11 mouse cellular contexts compared by ENCODE assay signal in the genomic region with DNA sequence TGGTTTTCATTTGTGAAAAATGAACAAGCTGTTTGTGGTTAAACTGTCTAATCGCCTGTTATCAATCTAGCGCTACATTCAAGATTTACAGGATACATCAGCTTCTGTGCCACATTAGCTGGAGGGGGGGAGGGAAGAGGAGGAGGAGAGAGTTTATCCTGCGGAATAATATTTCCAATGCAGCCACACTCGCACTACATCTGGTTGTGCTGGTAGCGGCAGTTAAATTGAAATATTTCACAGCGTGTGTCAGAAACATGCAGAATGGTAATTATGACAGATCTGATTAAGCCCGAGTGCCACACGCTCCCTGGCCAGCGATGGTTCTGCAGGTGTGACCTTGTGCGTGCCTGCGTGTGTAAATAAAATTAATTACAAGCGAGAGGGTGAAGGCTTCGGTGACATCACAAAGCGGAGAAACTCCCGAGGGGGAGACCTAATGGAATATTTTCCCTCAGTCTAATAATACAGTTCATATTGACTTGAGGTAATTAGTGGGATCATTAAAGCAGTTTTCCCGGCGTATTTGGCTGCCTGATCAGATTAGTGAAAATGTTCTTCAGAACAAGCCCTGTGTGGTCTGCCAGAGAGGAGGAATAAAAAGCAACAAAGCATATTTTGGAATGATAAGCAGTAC.
DNase-seq lines count a peak whose midpoint lies in the region; ATAC-seq and TF ChIP-seq lines count a peak whose summit lies in the region.
"Had no signal": no experiment of that assay in that cellular context is flagged by ENCODE, and none has a peak within 500 bp of the region (broad histone marks: within the 10 kb centered on the region; RNA-seq: fewer than 3 reads in every experiment).

No protein-coding gene starts in this region.

- DNase-seq in layer of hippocampus, adult 2 months (ENCODE audit: low spot score in 2 of 2) = no peak
- no peak for DNase-seq in layer of hippocampus, postnatal 36 days
- no peak for DNase-seq in limb, embryonic 14.5 days (ENCODE audit: low spot score)
- peak; percentile 70 for DNase-seq in retina, embryonic 14.5 days (ENCODE audit: low spot score)
- DNase-seq in right cerebral cortex, postnatal 14 days = no peak
- DNase-seq in urinary bladder, postnatal 10 days (ENCODE audit: low spot score) = no peak
- DNase-seq in spleen, postnatal 10 days (ENCODE audit: low spot score in 2 of 2) = no peak
- DNase-seq: adrenal gland, postnatal 14 days had no signal

- H3K27me3 ChIP-seq in forebrain, embryonic 15.5 days = no peaks in the 10 kb centered on the region
- no peaks in the 10 kb centered on the region for H3K27me3 ChIP-seq in limb, embryonic 14.5 days (ENCODE audit: control insufficient read depth, insufficient read depth, low read length)
- H3K27me3 ChIP-seq: heart, embryonic 13.5 days had no signal

- 19% methylated on average over 17 of the region's 17 CpGs for WGBS in forebrain, embryonic 15.5 days
- WGBS in limb, embryonic 14.5 days = 10% methylated on average over 17 of the region's 17 CpGs

- no peak for TF ChIP-seq CTCF in layer of hippocampus, adult 2 months (conservative IDR thresholded peaks at IDR 0.05)

- no peak for TF ChIP-seq POLR2A in limb, embryonic 14.5 days (IDR thresholded peaks at IDR 0.05; ENCODE audit: borderline replicate concordance, extremely low read depth, insufficient read depth, insufficient read length)

- no peaks in the 10 kb centered on the region for H3K9me3 ChIP-seq in forebrain, embryonic 15.5 days
- H3K9me3 ChIP-seq in limb, embryonic 14.5 days (ENCODE audit: control insufficient read depth, low read length) = no peaks in the 10 kb centered on the region
- H3K9me3 ChIP-seq: heart, embryonic 13.5 days had no signal

- H3K4me1 ChIP-seq in forebrain, embryonic 15.5 days = peaks cover 17% of the 10 kb centered on the region
- H3K4me1 ChIP-seq in limb, embryonic 14.5 days (ENCODE audit: control insufficient read depth, insufficient read depth, low read length) = peaks cover 12% of the 10 kb centered on the region
- H3K4me1 ChIP-seq: heart, embryonic 13.5 days had no signal

- peak overlapping the region; percentile 16 for H3K27ac ChIP-seq in layer of hippocampus, adult 2 months
- H3K27ac ChIP-seq in forebrain, embryonic 15.5 days (replicated peaks) = peak overlapping the region; percentile 61
- H3K27ac ChIP-seq in limb, embryonic 14.5 days (replicated peaks; ENCODE audit: low read depth, low read length) = no peak overlapping the region
- H3K27ac ChIP-seq: heart, embryonic 13.5 days had no signal

- ATAC-seq in forebrain, embryonic 15.5 days (replicated peaks) = peak; percentile 52
- no peak for ATAC-seq in limb, embryonic 14.5 days (ENCODE audit: low FRiP score, low read depth)
- ATAC-seq: lung, postnatal 0 days had no signal

- no peak overlapping the region; the same call in 1 of the 2 replicates for H3K9ac ChIP-seq in forebrain, embryonic 15.5 days (replicated peaks)
- no peak overlapping the region for H3K9ac ChIP-seq in limb, embryonic 14.5 days (ENCODE audit: low read depth, low read length, severe bottlenecking)
- H3K9ac ChIP-seq: heart, embryonic 13.5 days had no signal

- peak overlapping the region; percentile 45 for H3K4me2 ChIP-seq in forebrain, embryonic 15.5 days (replicated peaks)
- H3K4me2 ChIP-seq in limb, embryonic 14.5 days (replicated peaks; ENCODE audit: low read depth, low read length, severe bottlenecking) = peak overlapping the region; percentile 29
- H3K4me2 ChIP-seq: heart, embryonic 13.5 days had no signal

- H3K4me3 ChIP-seq in layer of hippocampus, adult 2 months = peak overlapping the region; percentile 52
- H3K4me3 ChIP-seq in forebrain, embryonic 15.5 days = peak overlapping the region; percentile 27
- peak overlapping the region; percentile 15; the same call in 1 of the 2 replicates for H3K4me3 ChIP-seq in limb, embryonic 14.5 days (replicated peaks; ENCODE audit: low read length)
- H3K4me3 ChIP-seq: heart, embryonic 13.5 days had no signal

- peaks cover 5% of the 10 kb centered on the region; the same call in 1 of the 2 replicates for H3K36me3 ChIP-seq in forebrain, embryonic 15.5 days
- H3K36me3 ChIP-seq in limb, embryonic 14.5 days (ENCODE audit: control insufficient read depth, insufficient read depth, low read length) = no peaks in the 10 kb centered on the region
